Mouse (Mus musculus) CH12.LX (cell line): ENCODE data around the gene 2310033P09Rik. TPM values are rescaled to one million over a fixed set of nuclear protein-coding genes. Genes with fewer than 3 reads are reported as not detected.
A peak's percentile ranks its signal among the peaks of the same experiment; 100 is the strongest.

Experiments used
- DNase-seq: peaks from one replicate; pipeline ENCODE4 v3.0.0-alpha.2; 2013; ENCODE audit errors: extremely low read depth
- H3K27ac ChIP-seq: 2 replicates; pipeline ENCODE4 v1.5.1; 2012; ENCODE audit warnings: low read depth, mild to moderate bottlenecking, control low read depth, moderate library complexity; ENCODE audit not compliant: insufficient read depth
- H3K27me3 ChIP-seq: replicated peaks from 2 replicates; pipeline ENCODE3; 2012; ENCODE audit warnings: inconsistent platforms
- H3K36me3 ChIP-seq, 2 experiments: replicated peaks in 1 of 2; 2 replicates each; pipeline versions ENCODE3 to v1.6.1; 2012; ENCODE audit warnings: inconsistent platforms in 1 of 2, low read length in 1 of 2, mild to moderate bottlenecking in 1 of 2, mixed read lengths in 1 of 2, moderate library complexity in 1 of 2; ENCODE audit not compliant: control insufficient read depth in 1 of 2, insufficient read depth in 1 of 2
- H3K4me1 ChIP-seq, 2 experiments: 2 replicates each; pipeline ENCODE4 v1.6.1; 2012; ENCODE audit warnings: inconsistent platforms in 1 of 2, moderate library complexity in 1 of 2; ENCODE audit not compliant: insufficient read depth in 2 of 2, control insufficient read depth in 1 of 2
- H3K4me2 ChIP-seq: 2 replicates; pipeline ENCODE4 v1.6.1; 2012; ENCODE audit warnings: low read depth, mild to moderate bottlenecking, control low read depth; ENCODE audit not compliant: poor library complexity, insufficient read depth, severe bottlenecking
- H3K4me3 ChIP-seq, 3 experiments: fragments of 150-350 bp in 1 of 3; sonication (generic) in 1 of 3; replicated peaks in 1 of 3; 2 replicates each; pipeline versions ENCODE3 to v1.5.1; 2011 to 2012; ENCODE audit warnings: low read depth in 2 of 3, low read length in 2 of 3, mild to moderate bottlenecking in 2 of 3, moderate library complexity in 2 of 3, control low read depth in 1 of 3, improper control_type of control experiment in 1 of 3, inconsistent platforms in 1 of 3, mixed read lengths in 1 of 3; ENCODE audit not compliant: poor library complexity in 1 of 3
- H3K79me2 ChIP-seq: replicated peaks from 2 replicates; pipeline ENCODE4 v1.6.1; 2012; ENCODE audit warnings: mild to moderate bottlenecking, moderate library complexity; ENCODE audit not compliant: control insufficient read depth, poor library complexity, insufficient read depth, severe bottlenecking; ENCODE audit errors: extremely low read depth
- H3K9ac ChIP-seq: 2 replicates; pipeline ENCODE4 v1.6.1; 2012; ENCODE audit warnings: low read depth, mild to moderate bottlenecking, control low read depth, moderate library complexity; ENCODE audit not compliant: insufficient read depth
- H3K9me3 ChIP-seq: replicated peaks from 2 replicates; pipeline ENCODE3; 2012; ENCODE audit warnings: low read length, inconsistent platforms, mixed read lengths
- BHLHE40 ChIP-seq: IDR thresholded peaks from 2 replicates; pipeline ENCODE4 v1.6.1; 2011; ENCODE audit warnings: mild to moderate bottlenecking, low read depth, low read length, improper control_type of control experiment
- CHD1 ChIP-seq: IDR thresholded peaks from 2 replicates; pipeline ENCODE4 v1.6.1; 2012; ENCODE audit warnings: low read depth, low read length, improper control_type of control experiment, inconsistent platforms
- CHD2 ChIP-seq: IDR thresholded peaks from 2 replicates; pipeline ENCODE4 v1.6.1; 2011; ENCODE audit warnings: low read length, improper control_type of control experiment
- ELF1 ChIP-seq: IDR thresholded peaks from 2 replicates; pipeline ENCODE4 v1.6.1; 2014; ENCODE audit warnings: low read depth, mild to moderate bottlenecking, inconsistent platforms, low read length, improper control_type of control experiment
- ETS1 ChIP-seq: conservative IDR thresholded peaks from 2 replicates; pipeline ENCODE4 v1.6.1; 2012; ENCODE audit warnings: low read depth, mild to moderate bottlenecking, inconsistent platforms, low read length, improper control_type of control experiment, moderate library complexity
- IRF4 ChIP-seq: IDR thresholded peaks from 2 replicates; pipeline ENCODE4 v1.6.1; 2014; ENCODE audit warnings: low read depth, mild to moderate bottlenecking, inconsistent platforms, low read length, improper control_type of control experiment
- MAFK ChIP-seq: IDR thresholded peaks from 2 replicates; pipeline ENCODE4 v1.6.1; 2011; ENCODE audit warnings: low read length, improper control_type of control experiment; ENCODE audit not compliant: insufficient replicate concordance
- NELFE ChIP-seq: IDR thresholded peaks from 2 replicates; pipeline ENCODE4 v1.6.1; 2011; ENCODE audit warnings: low read depth, low read length, improper control_type of control experiment
- POLR2A ChIP-seq: IDR thresholded peaks from 2 replicates; pipeline ENCODE4 v1.6.1; 2011; ENCODE audit warnings: low read depth, mild to moderate bottlenecking, improper control_type of control experiment, low read length
- POLR2AphosphoS2 ChIP-seq: IDR thresholded peaks from 2 replicates; pipeline ENCODE4 v1.6.1; 2011; ENCODE audit warnings: low read depth, low read length, improper control_type of control experiment
- RAD21 ChIP-seq: IDR thresholded peaks from 2 replicates; pipeline ENCODE4 v1.6.1; 2011; ENCODE audit warnings: low read depth, mild to moderate bottlenecking, low read length, improper control_type of control experiment, moderate library complexity
- RCOR1 ChIP-seq: conservative IDR thresholded peaks from 2 replicates; pipeline ENCODE4 v1.6.1; 2012; ENCODE audit warnings: low read depth, mild to moderate bottlenecking, inconsistent platforms, low read length, improper control_type of control experiment
- SIN3A ChIP-seq: IDR thresholded peaks from 2 replicates; pipeline ENCODE4 v1.6.1; 2012; ENCODE audit warnings: low read length, improper control_type of control experiment, inconsistent platforms
- SMC3 ChIP-seq: IDR thresholded peaks from 2 replicates; pipeline ENCODE4 v1.6.1; 2011; ENCODE audit warnings: low read depth, low read length, improper control_type of control experiment
- TCF12 ChIP-seq: IDR thresholded peaks from 2 replicates; pipeline ENCODE4 v1.6.1; 2014; ENCODE audit warnings: low read depth, mild to moderate bottlenecking, inconsistent platforms, low read length, improper control_type of control experiment
- ZNF384 ChIP-seq: IDR thresholded peaks from 2 replicates; pipeline ENCODE4 v1.6.1; 2012; ENCODE audit warnings: low read depth, low read length, improper control_type of control experiment, inconsistent platforms
- dilution Hi-C: fragments of 300-500 bp; cut with MboI; formaldehyde crosslinking; loops from 2 replicates; pipeline ENCODE4 v1.14.3; 2020; ENCODE audit warnings: low sequenced_read_pairs; ENCODE audit not compliant: extremely low pct_unique_long_range_greater_than_20kb, extremely low pct_ligation_motif_present
- in situ Hi-C: fragments of 300-500 bp; cut with MboI; formaldehyde crosslinking; loops from 3 replicates; pipeline ENCODE4 v1.14.3; 2019; ENCODE audit warnings: low sequenced_read_pairs, low pct_ligation_motif_present, low pct_unique_long_range_greater_than_20kb, mixed read lengths
- polyA plus RNA-seq: library from polyadenylated mRNA; unstranded; fragments of >175 nt; gene quantifications from 2 replicates; pipeline ENCODE4 v1.2.1, GENCODE M21; 2012; ENCODE audit warnings: low read depth; ENCODE audit not compliant: insufficient read length
- total RNA-seq, 2 experiments: library from RNA; depleted of rRNA; stranded (reverse); fragments of 300-350 nt in 1 of 2; fragments of >200 nt in 1 of 2; gene quantifications; 2 replicates each; pipeline ENCODE4 v1.2.3; 2012 to 2014

The 2310033P09Rik gene
- total and polyA plus RNA-seq, 3 experiments: 7.9 to 44.1 (median 15.3) TPM

DNA sequence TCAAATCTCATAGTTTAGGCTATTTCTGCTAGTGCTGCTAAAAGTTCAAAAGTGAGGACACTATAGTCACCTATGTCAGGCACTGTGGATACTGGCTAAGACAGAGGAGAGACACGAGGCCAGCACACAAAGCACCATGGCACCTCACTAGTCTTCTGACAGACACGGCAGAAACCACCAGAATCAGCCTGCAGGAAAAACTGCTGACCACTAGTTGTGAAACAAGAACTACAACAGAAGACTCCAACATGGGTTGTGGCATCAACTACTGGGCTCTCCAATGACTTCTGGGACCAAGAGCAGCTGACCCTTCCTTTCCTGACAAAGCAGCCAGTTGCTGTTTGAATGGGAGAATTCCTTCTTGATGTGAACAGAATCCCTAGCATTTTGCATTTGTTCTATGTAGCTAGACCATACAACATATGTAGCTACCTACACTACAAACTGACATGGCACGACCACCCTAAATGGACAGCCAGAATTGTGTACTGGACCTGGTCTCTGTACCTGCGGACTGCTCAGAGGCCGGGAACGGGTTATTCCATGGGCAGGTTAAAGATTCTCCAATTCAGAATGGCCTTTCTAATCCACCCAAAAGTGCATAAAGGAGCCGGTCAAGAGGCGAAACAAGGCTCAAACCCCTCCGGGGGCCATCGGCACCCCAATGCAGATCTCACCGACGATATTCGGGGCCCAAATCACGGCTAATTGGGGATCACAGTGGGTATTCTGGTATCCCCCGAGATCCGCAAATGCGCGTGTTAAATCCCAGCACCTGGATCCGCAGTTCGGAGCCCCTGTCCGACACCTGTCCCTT is 18.9 kb downstream of the 2310033P09Rik start:
- in situ Hi-C loops: no loop called here
- H3K4me3 ChIP-seq: peak overlapping the region; percentile 89 to 98 (median 91)
- no peaks in the 10 kb centered on the region for H3K27me3 ChIP-seq
- dilution Hi-C loops: no loop called here
- peak overlapping the region; percentile 89 for H3K27ac ChIP-seq
- no peaks in the 10 kb centered on the region for H3K9me3 ChIP-seq
- peak; percentile 46 for DNase-seq
- peaks cover 4 to 33% of the 10 kb centered on the region in 2 experiments for H3K36me3 ChIP-seq
- H3K4me1 ChIP-seq: peaks cover 17 to 65% of the 10 kb centered on the region in 2 experiments
- no peak for TF ChIP-seq TCF12
- no peak for TF ChIP-seq POLR2A
- peak; percentile 35 for TF ChIP-seq SIN3A
- no peak; the same call in 1 of the 2 replicates for TF ChIP-seq MAFK
- 0 out of 2 replicates have a peak, but pooled peaks have one; percentile 31 for TF ChIP-seq POLR2AphosphoS2
- TF ChIP-seq RAD21: no peak
- no peak for TF ChIP-seq BHLHE40
- TF ChIP-seq NELFE: no peak
- TF ChIP-seq ZNF384: no peak
- peaks cover 59% of the 10 kb centered on the region for H3K79me2 ChIP-seq
- peak overlapping the region; percentile 80 for H3K4me2 ChIP-seq
- peak overlapping the region; percentile 99 for H3K9ac ChIP-seq

DNA sequence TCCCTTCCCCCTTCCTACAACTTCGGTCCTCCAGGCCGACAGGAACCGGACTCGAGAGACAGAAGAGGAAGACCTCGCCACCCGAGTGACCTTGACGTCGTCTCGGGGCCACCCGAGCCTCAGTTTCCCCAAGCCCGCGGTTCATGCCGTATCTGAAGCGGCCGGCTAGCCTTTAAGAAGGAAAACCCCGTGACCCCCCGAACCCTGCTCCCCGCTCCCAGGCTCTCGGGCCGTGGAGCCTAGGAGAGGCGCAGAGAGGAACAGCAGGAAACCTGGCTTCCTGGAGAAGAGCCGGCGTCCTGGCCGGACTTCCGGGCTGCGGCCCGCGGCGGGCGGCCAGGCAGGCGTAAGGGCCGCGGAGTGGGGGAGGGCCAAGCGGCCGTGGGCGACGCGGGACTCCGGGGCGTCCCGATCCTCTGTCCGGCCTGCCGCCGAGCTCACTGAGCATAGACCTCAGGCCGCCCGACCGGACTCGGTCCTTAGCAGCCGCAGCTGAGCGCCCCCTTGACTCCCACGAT is 19.5 kb downstream of the 2310033P09Rik start:
- Histone ChIP-seq H3K27ac (peak overlapping the region; percentile 89), H3K4me2 (no peak overlapping the region; the same call in 1 of the 2 replicates), H3K36me3 (peaks cover 4 to 28% of the 10 kb centered on the region in 2 experiments), H3K9ac (peak overlapping the region; percentile 99), H3K79me2 (peaks cover 52% of the 10 kb centered on the region), H3K9me3 (no peaks in the 10 kb centered on the region)
- DNase-seq: peak; percentile 29
- dilution Hi-C loops: no loop called here
- TF ChIP-seq NELFE (no peak), CHD1 (peak; percentile 53; the same call in 1 of the 2 replicates), IRF4 (no peak), SIN3A (no peak; the same call in 1 of the 2 replicates), RCOR1 (no peak), ELF1 (peak; percentile 8; the same call in 1 of the 2 replicates), SMC3 (no peak), ZNF384 (no peak), CHD2 (peak; percentile 40; the same call in 1 of the 2 replicates), ETS1 (no peak)
- TF ChIP-seq, all 38 proteins: peak for 3
- Histone ChIP-seq H3K4me3 (peak overlapping the region; percentile 89 to 98 (median 91)), H3K27me3 (no peaks in the 10 kb centered on the region), H3K4me1 (peaks cover 12 to 59% of the 10 kb centered on the region in 2 experiments)
- in situ Hi-C loops: no loop called here
